Mouse (Mus musculus): Measurements from ENCODE around the gene Qtrt2. TPM values are rescaled to one million over a fixed set of nuclear protein-coding genes. Genes with fewer than 3 reads are reported as not detected.

Gene Qtrt2
- 36.0 and 37.4 TPM in 2 replicates for polyA plus RNA-seq (2016; fragmentation: Nextera tagmentation; extraction: Ambion mirVana)

DNA sequence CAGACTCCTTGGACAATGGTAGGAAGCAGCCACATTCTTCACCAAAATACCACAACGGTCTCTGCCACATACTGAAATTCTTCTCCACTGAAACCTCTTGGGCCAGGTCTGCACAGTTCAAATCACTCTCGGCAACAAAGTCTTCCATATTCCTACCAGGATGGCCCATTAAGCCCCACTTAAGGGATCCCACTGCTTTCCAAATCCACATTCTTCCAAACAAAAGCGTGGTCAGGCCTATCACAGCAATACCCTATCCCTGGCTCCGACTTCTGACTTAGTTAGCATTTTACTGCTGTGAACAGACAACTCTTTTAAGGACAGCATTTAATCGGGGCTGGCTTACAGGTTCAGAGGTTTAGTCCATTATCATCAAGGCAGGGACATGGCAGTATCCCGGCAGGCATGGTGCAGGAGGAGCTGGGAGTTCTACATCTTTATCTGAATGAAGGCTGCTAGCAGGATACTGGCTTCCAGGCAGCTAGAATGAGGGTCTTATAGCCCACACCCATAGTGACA, at the start of gene Qtrt2:
TSS of gene Qtrt2 (minus strand) at position 469 of the 519 bp plus-strand sequence.
- Histone ChIP-seq H3K27me3 (replicated peaks; ENCODE audit: low read depth, poor library complexity, severe bottlenecking) (no peaks in the 10 kb centered on the region), H3K4me3 (no peak within 1 kb of the TSS), H3K36me3 (replicated peaks) (no peaks in the 10 kb centered on the region), H3K27ac (replicated peaks) (no peak within 1 kb of the TSS), H3K9me3 (no peaks in the 10 kb centered on the region), H3K4me1 (no peaks in the 10 kb centered on the region)
- no peak for DNase-seq (ENCODE audit: low spot score)
- 79% methylated on average over 6 of the region's 6 CpGs for WGBS

GRCm38 (mm10) chr16:43973606-43974220, 47.1 kb upstream of the Qtrt2 start:
- Histone ChIP-seq H3K4me3 (no peak overlapping the region), H3K4me1 (peaks cover 8% of the 10 kb centered on the region), H3K27ac (replicated peaks) (no peak overlapping the region), H3K36me3 (replicated peaks) (no peaks in the 10 kb centered on the region), H3K9me3 (no peaks in the 10 kb centered on the region), H3K27me3 (replicated peaks; ENCODE audit: low read depth, poor library complexity, severe bottlenecking) (peaks cover 27% of the 10 kb centered on the region)
- 79% methylated on average over 22 of the region's 22 CpGs for WGBS
- no peak for DNase-seq (ENCODE audit: low spot score)

- Histone ChIP-seq H3K9me3 (no peaks in the 10 kb centered on the region), H3K4me1 (peaks cover 8% of the 10 kb centered on the region), H3K36me3 (replicated peaks) (no peaks in the 10 kb centered on the region), H3K4me3 (no peak overlapping the region), H3K27me3 (replicated peaks; ENCODE audit: low read depth, poor library complexity, severe bottlenecking) (peaks cover 21% of the 10 kb centered on the region), H3K27ac (replicated peaks) (no peak overlapping the region)
- 92% methylated on average over 11 of the region's 11 CpGs for WGBS
- no peak for DNase-seq (ENCODE audit: low spot score)
Measured at GRCm38 (mm10) chr16:43973147-43973546, 46.5 kb upstream of the Qtrt2 start.

DNA sequence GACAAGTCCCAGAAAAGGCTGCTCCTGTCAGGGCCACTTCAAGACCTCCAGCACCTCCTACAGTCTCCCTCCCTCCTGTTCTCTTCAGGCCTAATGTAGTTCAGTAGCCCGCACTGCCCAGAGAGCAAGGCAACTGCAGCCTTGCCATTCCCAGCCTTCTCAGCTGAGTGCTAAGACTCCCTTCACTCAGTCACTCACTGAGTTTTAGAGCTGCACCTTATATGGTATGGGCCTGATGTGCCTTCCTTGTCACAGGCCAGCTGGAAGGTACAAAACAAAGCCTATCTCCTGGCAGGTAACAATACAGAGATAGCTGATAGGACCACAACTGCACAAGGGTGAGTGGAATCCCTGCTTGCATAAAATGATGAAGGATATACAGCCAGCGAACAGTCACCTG, 45.8 kb upstream of the Qtrt2 start:
- WGBS, result 92% methylated on average over 2 of the region's 2 CpGs
- Histone ChIP-seq H3K27ac (replicated peaks) (no peak overlapping the region), H3K9me3 (no peaks in the 10 kb centered on the region), H3K36me3 (replicated peaks) (no peaks in the 10 kb centered on the region), H3K4me1 (peaks cover 8% of the 10 kb centered on the region), H3K4me3 (no peak overlapping the region), H3K27me3 (replicated peaks; ENCODE audit: low read depth, poor library complexity, severe bottlenecking) (peaks cover 13% of the 10 kb centered on the region)
- no peak for DNase-seq (ENCODE audit: low spot score)

- peaks cover 8% of the 10 kb centered on the region for H3K4me1 ChIP-seq
- peaks cover 7% of the 10 kb centered on the region; the same call in 1 of the 2 replicates for H3K27me3 ChIP-seq (replicated peaks; ENCODE audit: low read depth, poor library complexity, severe bottlenecking)
- DNase-seq (ENCODE audit: low spot score), result no peak
- 92% methylated on average over 9 of the region's 9 CpGs for WGBS
- no peak overlapping the region for H3K4me3 ChIP-seq
- H3K9me3 ChIP-seq, result no peaks in the 10 kb centered on the region
- no peak overlapping the region for H3K27ac ChIP-seq (replicated peaks)
- no peaks in the 10 kb centered on the region for H3K36me3 ChIP-seq (replicated peaks)
Measured at GRCm38 (mm10) chr16:43971741-43972140, 45.1 kb upstream of the Qtrt2 start.

DNA sequence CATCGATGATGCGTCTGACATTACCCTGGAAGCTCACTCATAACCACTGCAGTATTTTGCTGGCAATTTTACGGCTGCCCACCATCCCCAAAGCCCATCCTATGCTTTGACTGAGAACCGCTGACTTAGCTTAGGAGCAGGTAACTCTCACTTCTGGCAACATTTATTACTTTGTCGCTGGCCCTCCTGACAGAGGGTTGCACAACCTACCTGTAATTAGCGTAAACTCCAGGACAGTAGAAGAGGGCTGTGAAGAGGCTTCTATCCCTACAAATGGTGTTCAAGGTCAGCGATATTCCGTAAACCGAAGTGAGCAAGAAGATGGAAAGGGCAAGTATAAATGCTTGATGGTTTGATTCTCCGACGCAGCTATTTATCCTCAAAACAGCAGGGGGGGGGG, 44.6 kb upstream of the Qtrt2 start:
- DNase-seq (ENCODE audit: low spot score), result no peak

DNA sequence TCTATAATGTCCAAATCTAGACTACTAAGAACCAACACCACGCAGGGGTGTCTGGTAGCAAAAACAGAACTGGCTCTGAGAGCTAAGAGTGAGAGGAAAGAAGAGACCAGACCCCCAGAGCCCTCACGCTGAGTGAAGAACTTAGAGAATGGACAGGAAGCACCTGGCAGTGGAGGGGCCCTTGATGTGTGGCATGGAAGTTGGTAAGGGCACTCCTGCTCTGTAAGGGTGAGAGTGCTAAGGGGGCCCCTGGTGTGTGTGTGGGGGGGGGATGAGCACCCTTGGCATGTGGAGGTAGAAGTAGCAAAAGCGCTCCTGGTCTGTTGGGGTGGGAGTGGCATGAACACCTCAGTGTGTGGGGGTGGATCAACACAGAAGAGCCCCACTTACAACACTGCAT, 43.8 kb upstream of the Qtrt2 start:
- Histone ChIP-seq H3K27ac (replicated peaks) (no peak overlapping the region), H3K4me1 (peaks cover 9% of the 10 kb centered on the region), H3K27me3 (replicated peaks; ENCODE audit: low read depth, poor library complexity, severe bottlenecking) (no peaks in the 10 kb centered on the region), H3K4me3 (no peak overlapping the region), H3K36me3 (replicated peaks) (no peaks in the 10 kb centered on the region), H3K9me3 (no peaks in the 10 kb centered on the region)
- DNase-seq (ENCODE audit: low spot score), result no peak
- 84% methylated on average over 3 of the region's 3 CpGs for WGBS

More for the DNA sequence above, 44.6 kb upstream of the Qtrt2 start:
- WGBS, result 93% methylated on average over 11 of the region's 11 CpGs
- Histone ChIP-seq H3K4me3 (no peak overlapping the region), H3K9me3 (no peaks in the 10 kb centered on the region), H3K36me3 (replicated peaks) (no peaks in the 10 kb centered on the region), H3K4me1 (peaks cover 8% of the 10 kb centered on the region), H3K27me3 (replicated peaks; ENCODE audit: low read depth, poor library complexity, severe bottlenecking) (peaks cover 3% of the 10 kb centered on the region; the same call in 1 of the 2 replicates), H3K27ac (replicated peaks) (no peak overlapping the region)

GRCm38 (mm10) chr16:43965781-43966389, 39.3 kb upstream of the Qtrt2 start:
- Histone ChIP-seq H3K4me3 (no peak overlapping the region), H3K36me3 (replicated peaks) (peaks cover 15% of the 10 kb centered on the region; the same call in 1 of the 2 replicates), H3K27me3 (replicated peaks; ENCODE audit: low read depth, poor library complexity, severe bottlenecking) (no peaks in the 10 kb centered on the region), H3K4me1 (0 out of 2 replicates have a peak, but pooled peaks cover 4% of the 10 kb centered on the region), H3K27ac (replicated peaks) (no peak overlapping the region), H3K9me3 (no peaks in the 10 kb centered on the region)
- DNase-seq (ENCODE audit: low spot score), result no peak
- WGBS, result 89% methylated on average over 13 of the region's 13 CpGs

DNA sequence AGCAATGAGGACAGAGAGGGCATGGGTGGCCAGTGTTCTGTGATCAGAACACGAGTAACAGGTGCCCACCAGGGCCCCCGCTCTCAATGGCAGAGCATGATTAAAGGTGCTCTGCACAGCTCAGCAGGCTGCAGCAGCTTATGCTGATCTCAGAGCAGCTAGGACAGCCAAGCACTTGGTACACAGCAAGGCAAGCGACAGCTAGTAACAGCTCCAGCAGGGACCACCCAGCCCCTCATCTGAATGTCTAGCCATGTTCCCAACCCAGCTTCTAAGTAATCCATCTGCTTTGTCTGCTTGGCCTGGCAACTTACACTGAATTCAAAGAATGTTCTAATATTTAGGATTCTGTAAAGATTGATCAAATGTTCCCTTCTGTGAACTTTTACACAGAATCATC, 37.2 kb upstream of the Qtrt2 start:
- no peak overlapping the region for H3K4me3 ChIP-seq
- peaks cover 19% of the 10 kb centered on the region for H3K36me3 ChIP-seq (replicated peaks)
- no peak overlapping the region for H3K27ac ChIP-seq (replicated peaks)
- DNase-seq (ENCODE audit: low spot score), result no peak
- H3K4me1 ChIP-seq, result 0 out of 2 replicates have a peak, but pooled peaks cover 4% of the 10 kb centered on the region
- WGBS, result 84% methylated on average over 3 of the region's 3 CpGs
- H3K27me3 ChIP-seq (replicated peaks; ENCODE audit: low read depth, poor library complexity, severe bottlenecking), result no peaks in the 10 kb centered on the region
- no peaks in the 10 kb centered on the region for H3K9me3 ChIP-seq

GRCm38 (mm10) chr16:43963291-43963690, 36.7 kb upstream of the Qtrt2 start:
- Histone ChIP-seq H3K27ac (replicated peaks) (no peak overlapping the region), H3K36me3 (replicated peaks) (peaks cover 19% of the 10 kb centered on the region), H3K4me1 (0 out of 2 replicates have a peak, but pooled peaks cover 4% of the 10 kb centered on the region), H3K9me3 (no peaks in the 10 kb centered on the region), H3K4me3 (no peak overlapping the region), H3K27me3 (replicated peaks; ENCODE audit: low read depth, poor library complexity, severe bottlenecking) (no peaks in the 10 kb centered on the region)
- 94% methylated on average over 9 of the region's 9 CpGs for WGBS
- no peak for DNase-seq (ENCODE audit: low spot score)

- H3K9me3 ChIP-seq, result no peaks in the 10 kb centered on the region
- H3K4me1 ChIP-seq, result peaks cover 4% of the 10 kb centered on the region; the same call in 1 of the 2 replicates
- H3K36me3 ChIP-seq (replicated peaks), result peaks cover 22% of the 10 kb centered on the region
- no peak overlapping the region for H3K27ac ChIP-seq (replicated peaks)
- no peak for DNase-seq (ENCODE audit: low spot score)
- no peak overlapping the region for H3K4me3 ChIP-seq
- 77% methylated on average over 4 of the region's 4 CpGs for WGBS
- H3K27me3 ChIP-seq (replicated peaks; ENCODE audit: low read depth, poor library complexity, severe bottlenecking), result no peaks in the 10 kb centered on the region
Measured at GRCm38 (mm10) chr16:43958038-43958437, 31.4 kb upstream of the Qtrt2 start.

DNA sequence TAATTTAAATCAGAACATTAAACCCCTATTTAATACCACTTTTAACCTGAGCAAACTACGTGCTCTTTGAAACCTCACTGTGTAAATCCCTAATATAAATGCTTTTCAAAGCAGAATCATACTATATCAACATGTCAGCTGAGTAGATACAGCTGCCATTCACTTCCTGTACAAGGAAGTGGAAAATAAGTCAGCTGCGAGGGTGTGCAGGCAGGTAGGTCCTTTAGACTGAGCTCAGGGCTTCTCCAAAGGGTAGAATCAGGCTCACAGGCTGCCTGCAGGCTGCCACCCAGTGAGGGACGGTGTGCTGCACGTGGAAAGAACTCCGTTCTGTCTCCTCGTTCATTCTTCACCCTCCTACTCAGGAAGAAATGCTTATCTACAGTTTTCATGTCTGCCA, 28.3 kb upstream of the Qtrt2 start:
- no peak for DNase-seq (ENCODE audit: low spot score)
- peaks cover 4% of the 10 kb centered on the region; the same call in 1 of the 2 replicates for H3K4me1 ChIP-seq
- peaks cover 7% of the 10 kb centered on the region; the same call in 1 of the 2 replicates for H3K36me3 ChIP-seq (replicated peaks)
- no peak overlapping the region for H3K4me3 ChIP-seq
- no peaks in the 10 kb centered on the region for H3K9me3 ChIP-seq
- 86% methylated on average over 6 of the region's 6 CpGs for WGBS
- H3K27me3 ChIP-seq (replicated peaks; ENCODE audit: low read depth, poor library complexity, severe bottlenecking), result no peaks in the 10 kb centered on the region
- H3K27ac ChIP-seq (replicated peaks), result no peak overlapping the region

- H3K9me3 ChIP-seq, result no peaks in the 10 kb centered on the region
- no peak overlapping the region for H3K27ac ChIP-seq (replicated peaks)
- no peaks in the 10 kb centered on the region for H3K4me1 ChIP-seq
- no peak overlapping the region for H3K4me3 ChIP-seq
- WGBS, result 79% methylated on average over 4 of the region's 4 CpGs
- no peak for DNase-seq (ENCODE audit: low spot score)
- no peaks in the 10 kb centered on the region for H3K27me3 ChIP-seq (replicated peaks; ENCODE audit: low read depth, poor library complexity, severe bottlenecking)
- H3K36me3 ChIP-seq (replicated peaks), result no peaks in the 10 kb centered on the region; the same call in 1 of the 2 replicates
Measured at GRCm38 (mm10) chr16:43951591-43951990, 25.0 kb upstream of the Qtrt2 start.

All from embryonic facial prominence, embryonic 10.5 days (tissue).